Mouse (Mus musculus): Measurements from ENCODE around the gene Eps8l3. TPM values are rescaled to one million over a fixed set of nuclear protein-coding genes. Genes with fewer than 3 reads are reported as not detected.

Gene Eps8l3
- total RNA-seq, 2 experiments from 2014 or later: not detected

Other genes with a start within 250 kb of the Eps8l3 start
- gene Gm10961, start 245.9 kb upstream of the Eps8l3 start, total RNA-seq (2021): not detected
- 10 to 100 TPM; 70.4 to 76.2 TPM for gene Strip1, start 245.5 kb upstream of the Eps8l3 start, total RNA-seq (2021)
- gene Ahcyl1, start 180.7 kb upstream of the Eps8l3 start, total RNA-seq (2021): 100 to 1,000 TPM; 323 to 325 TPM
- gene Csf1, start 116.8 kb upstream of the Eps8l3 start, total RNA-seq (2021): 10 to 100 TPM; 22.0 to 23.3 TPM
- 100 to 1,000 TPM; 286 to 295 TPM for gene Gstm5, start 18.6 kb downstream of the Eps8l3 start, total RNA-seq (2021)
- gene Gstm7, start 54.6 kb downstream of the Eps8l3 start, total RNA-seq (2021): 100 to 1,000 TPM; 171 to 187 TPM
- 10 to 100 TPM; 18.6 to 19.6 TPM for gene Gstm6, start 66.5 kb downstream of the Eps8l3 start, total RNA-seq (2021)
- gene Gstm3, start 92.1 kb downstream of the Eps8l3 start, total RNA-seq (2021): not detected
- 1 to 10 TPM; 2.8 to 3.4 TPM for gene Gstm2, start 109.2 kb downstream of the Eps8l3 start, total RNA-seq (2021)
- 100 to 1,000 TPM; 379 to 410 TPM for gene Gstm1, start 140.7 kb downstream of the Eps8l3 start, total RNA-seq (2021)
- 10 to 100 TPM; 12.3 to 13.2 TPM for gene Gstm4, start 167.7 kb downstream of the Eps8l3 start, total RNA-seq (2021)
- gene Ampd2, start 209.4 kb downstream of the Eps8l3 start, total RNA-seq (2021): 10 to 100 TPM; 68.7 to 73.6 TPM
- not detected for gene Gnat2, start 215.6 kb downstream of the Eps8l3 start, total RNA-seq (2021)

All from layer of hippocampus, adult 18-20 months (tissue).